Mouse (Mus musculus): ENCODE results near the gene Inf2.

DNA sequence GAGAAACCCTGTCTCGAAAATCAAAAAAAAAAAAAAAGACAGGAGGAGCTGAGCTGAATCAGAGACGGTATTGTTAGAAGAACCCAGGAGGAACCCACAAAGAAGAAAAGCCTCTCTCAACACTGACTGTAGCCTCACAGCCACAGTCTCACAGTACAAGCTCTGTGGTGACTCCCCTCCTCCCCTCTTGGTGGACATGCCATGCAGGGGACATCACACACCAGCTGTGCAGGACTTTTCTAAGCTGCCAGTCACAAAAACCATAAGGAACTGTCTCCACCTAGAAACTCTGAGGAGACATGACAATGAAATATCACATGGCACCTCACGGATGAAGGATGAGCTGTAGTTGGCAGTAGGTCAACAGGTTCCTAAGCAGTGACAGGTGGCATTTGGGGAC, 27.4 kb upstream of the Inf2 start:
- TF ChIP-seq POLR2A (IDR thresholded peaks at IDR 0.05; ENCODE audit: low read depth, low read length) = no peak
- TF ChIP-seq MAZ (IDR thresholded peaks at IDR 0.05; ENCODE audit: low read depth, low read length) = no peak

All from CH12.LX (cell line).